Mouse (Mus musculus): Measurements from ENCODE around the gene Tmem63c.

DNA sequence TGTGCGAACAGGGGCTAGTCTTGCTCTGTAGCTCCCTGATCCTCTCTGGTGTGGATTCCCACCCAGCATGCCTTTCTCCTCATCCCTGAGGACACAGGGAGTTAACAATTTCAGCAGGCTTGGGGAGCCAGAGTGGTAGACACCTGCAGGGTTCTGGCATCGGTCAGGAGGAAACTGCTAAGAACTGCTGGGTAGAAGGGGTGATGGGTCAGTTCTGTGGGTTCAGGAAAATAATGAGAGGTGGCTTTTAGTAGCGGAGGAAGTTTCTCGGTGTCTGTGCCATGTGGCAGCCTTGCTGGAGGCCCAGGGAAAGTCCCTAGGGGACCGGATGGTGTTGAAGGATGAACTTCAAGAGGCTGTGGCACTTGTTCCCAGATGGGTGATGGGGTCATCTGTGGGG is 6.3 kb downstream of the Tmem63c start:
- no peak for TF ChIP-seq CTCF (IDR thresholded peaks at IDR 0.05; ENCODE audit: low read depth, low read length)
- TF ChIP-seq TAL1 (conservative IDR thresholded peaks at IDR 0.05; ENCODE audit: low read depth, low read length), result no peak

Measured in G1E (cell line).